Mouse (Mus musculus): ENCODE data around the gene Mtor. TPM values are rescaled to one million over a fixed set of nuclear protein-coding genes. Genes with fewer than 3 reads are reported as not detected.

Gene Mtor
- polyA plus RNA-seq, 1 experiment: 14.2 TPM

DNA sequence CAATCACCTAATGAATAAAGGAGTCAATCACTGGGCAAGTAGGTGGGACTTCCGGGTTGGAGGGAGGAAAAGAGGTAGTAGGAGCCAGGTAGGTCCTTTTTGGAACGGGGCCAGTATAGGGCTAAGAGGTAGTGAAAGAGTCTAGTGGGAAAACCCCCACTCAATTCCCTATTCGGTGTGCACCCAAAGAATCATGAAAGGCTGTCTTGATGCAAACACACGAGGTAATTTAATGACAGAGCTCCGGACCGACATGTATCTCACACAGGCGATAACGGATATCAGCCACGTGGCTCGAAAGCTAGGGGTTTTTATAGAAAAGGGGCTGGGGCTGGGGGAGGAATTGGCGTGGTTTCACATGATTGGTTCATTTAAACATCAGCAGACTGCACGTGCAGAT is 150.4 kb downstream of the Mtor start:
- peaks cover 13% of the 10 kb centered on the region for H3K36me3 ChIP-seq (ENCODE audit: control insufficient read depth, insufficient read depth, low read length)
- TF ChIP-seq POLR2A (IDR thresholded peaks at IDR 0.05; ENCODE audit: low read depth, low read length) (no peak), CTCF (IDR thresholded peaks at IDR 0.05; ENCODE audit: extremely low read depth, insufficient read depth, insufficient read length, insufficient replicate concordance) (no peak)
- DNase-seq (ENCODE audit: low read depth in 1 of 2, low spot score in 2 of 2): no peak
- no peak overlapping the region for H3K4me3 ChIP-seq (ENCODE audit: extremely low read depth, insufficient read depth, insufficient read length)
- 92% methylated on average over 12 of the region's 12 CpGs for WGBS
- H3K27me3 ChIP-seq (ENCODE audit: control insufficient read depth, insufficient read depth, low read length): no peaks in the 10 kb centered on the region
- H3K4me1 ChIP-seq (ENCODE audit: control insufficient read depth, insufficient read depth, insufficient read length): no peaks in the 10 kb centered on the region
- H3K27ac ChIP-seq (ENCODE audit: insufficient read depth, low read length): no peak overlapping the region

DNA sequence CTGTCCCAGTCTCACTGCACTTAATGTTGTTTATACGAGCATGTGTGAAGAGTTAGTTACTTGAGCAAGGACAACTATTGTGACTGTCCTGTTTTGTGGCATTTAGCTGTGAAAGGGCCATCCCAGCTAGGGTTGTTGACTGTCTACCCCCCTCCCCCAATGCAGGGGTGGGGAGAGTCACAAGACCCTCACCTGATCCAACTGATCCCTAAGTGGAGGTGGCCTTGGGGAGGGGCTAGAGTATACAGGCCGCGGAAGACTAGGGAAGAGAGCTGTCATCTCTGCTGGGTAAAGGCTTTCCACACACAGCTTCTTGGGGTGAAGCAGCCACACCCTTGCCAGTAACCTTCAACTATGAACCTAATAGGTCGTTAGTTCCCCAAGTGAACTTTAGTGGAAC is 151.9 kb downstream of the Mtor start:
- Histone ChIP-seq H3K27ac (ENCODE audit: insufficient read depth, low read length) (no peak overlapping the region), H3K4me3 (ENCODE audit: extremely low read depth, insufficient read depth, insufficient read length) (no peak overlapping the region), H3K4me1 (ENCODE audit: control insufficient read depth, insufficient read depth, insufficient read length) (no peaks in the 10 kb centered on the region), H3K27me3 (ENCODE audit: control insufficient read depth, insufficient read depth, low read length) (no peaks in the 10 kb centered on the region), H3K36me3 (ENCODE audit: control insufficient read depth, insufficient read depth, low read length) (0 out of 2 replicates have a peak, but pooled peaks cover 3% of the 10 kb centered on the region)
- no peak for DNase-seq (ENCODE audit: low read depth in 1 of 2, low spot score in 2 of 2)
- no peak for TF ChIP-seq CTCF (IDR thresholded peaks at IDR 0.05; ENCODE audit: extremely low read depth, insufficient read depth, insufficient read length, insufficient replicate concordance)
- no peak for TF ChIP-seq POLR2A (IDR thresholded peaks at IDR 0.05; ENCODE audit: low read depth, low read length)
- WGBS: 82% methylated on average over 4 of the region's 4 CpGs

DNA sequence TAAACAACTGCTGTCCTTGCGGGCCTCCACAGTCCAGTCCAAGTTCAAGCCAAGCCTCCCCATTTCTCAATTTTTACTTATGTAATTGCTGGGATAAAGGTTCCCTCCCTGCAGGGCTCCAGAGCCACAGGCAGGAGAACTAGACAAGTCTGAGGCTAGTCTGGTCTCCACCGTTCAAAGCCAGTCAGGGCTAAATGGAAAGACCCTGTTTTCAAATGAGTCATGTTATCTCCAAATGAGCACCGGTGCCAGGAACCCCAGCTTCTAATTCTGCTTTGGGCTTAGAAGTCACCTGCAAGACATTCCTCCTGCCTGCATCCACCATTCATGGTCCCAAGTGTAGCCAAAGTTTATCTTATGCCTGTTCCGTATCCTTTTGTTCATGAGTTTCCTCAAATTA is 153.5 kb downstream of the Mtor start:
- no peaks in the 10 kb centered on the region for H3K27me3 ChIP-seq (ENCODE audit: control insufficient read depth, insufficient read depth, low read length)
- H3K27ac ChIP-seq (ENCODE audit: insufficient read depth, low read length): no peak overlapping the region
- TF ChIP-seq CTCF (IDR thresholded peaks at IDR 0.05; ENCODE audit: extremely low read depth, insufficient read depth, insufficient read length, insufficient replicate concordance) (no peak), POLR2A (IDR thresholded peaks at IDR 0.05; ENCODE audit: low read depth, low read length) (no peak)
- no peak overlapping the region for H3K4me3 ChIP-seq (ENCODE audit: extremely low read depth, insufficient read depth, insufficient read length)
- 57% methylated on average over 4 of the region's 4 CpGs for WGBS
- no peak for DNase-seq (ENCODE audit: low read depth in 1 of 2, low spot score in 2 of 2)
- H3K4me1 ChIP-seq (ENCODE audit: control insufficient read depth, insufficient read depth, insufficient read length): no peaks in the 10 kb centered on the region
- H3K36me3 ChIP-seq (ENCODE audit: control insufficient read depth, insufficient read depth, low read length): 0 out of 2 replicates have a peak, but pooled peaks cover 2% of the 10 kb centered on the region

DNA sequence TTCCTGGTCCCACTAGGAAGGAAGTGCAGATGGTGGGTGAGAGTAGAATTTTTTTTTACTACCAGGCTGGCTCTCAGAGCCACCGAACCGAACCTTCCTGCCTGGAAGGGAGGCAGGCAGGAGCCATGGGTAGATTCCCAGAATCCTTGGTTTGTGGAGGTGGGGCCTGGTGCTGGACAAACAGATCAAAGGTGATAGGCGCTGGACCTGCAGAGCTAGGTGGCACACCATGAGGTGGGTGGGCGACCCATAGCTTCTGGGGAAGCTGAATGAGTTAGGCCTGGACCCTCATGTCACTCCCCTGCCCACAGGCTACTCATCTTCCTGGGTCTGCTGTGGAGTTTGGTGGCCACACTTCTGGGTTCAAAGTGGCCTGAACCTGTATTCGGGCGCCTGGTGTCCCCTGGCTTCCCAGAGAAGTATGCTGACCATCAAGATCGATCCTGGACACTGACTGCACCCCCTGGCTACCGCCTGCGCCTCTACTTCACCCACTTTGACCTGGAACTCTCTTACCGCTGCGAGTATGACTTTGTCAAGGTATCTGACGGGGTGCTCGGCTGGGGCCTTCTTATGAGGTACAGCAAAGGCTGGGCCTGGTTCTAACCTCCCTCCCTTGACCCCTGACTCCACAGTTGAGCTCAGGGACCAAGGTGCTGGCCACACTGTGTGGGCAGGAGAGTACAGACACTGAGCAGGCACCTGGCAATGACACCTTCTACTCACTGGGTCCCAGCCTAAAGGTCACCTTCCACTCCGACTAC is 154.1 kb downstream of the Mtor start, which contains the start of gene Masp2:
Gene Masp2, plus strand, starts transcription at position 198 of the 764 bp plus-strand sequence.
- H3K36me3 ChIP-seq (ENCODE audit: control insufficient read depth, insufficient read depth, low read length): 0 out of 2 replicates have a peak, but pooled peaks cover 2% of the 10 kb centered on the region
- no peak within 1 kb of the TSS for H3K4me3 ChIP-seq (ENCODE audit: extremely low read depth, insufficient read depth, insufficient read length)
- TF ChIP-seq POLR2A (IDR thresholded peaks at IDR 0.05; ENCODE audit: low read depth, low read length) (no peak), CTCF (IDR thresholded peaks at IDR 0.05; ENCODE audit: extremely low read depth, insufficient read depth, insufficient read length, insufficient replicate concordance) (no peak)
- 82% methylated on average over 14 of the region's 14 CpGs for WGBS
- no peaks in the 10 kb centered on the region for H3K4me1 ChIP-seq (ENCODE audit: control insufficient read depth, insufficient read depth, insufficient read length)
- H3K27ac ChIP-seq (ENCODE audit: insufficient read depth, low read length): no peak within 1 kb of the TSS
- no peaks in the 10 kb centered on the region for H3K27me3 ChIP-seq (ENCODE audit: control insufficient read depth, insufficient read depth, low read length)
- no peak for DNase-seq (ENCODE audit: low read depth in 1 of 2, low spot score in 2 of 2)

DNA sequence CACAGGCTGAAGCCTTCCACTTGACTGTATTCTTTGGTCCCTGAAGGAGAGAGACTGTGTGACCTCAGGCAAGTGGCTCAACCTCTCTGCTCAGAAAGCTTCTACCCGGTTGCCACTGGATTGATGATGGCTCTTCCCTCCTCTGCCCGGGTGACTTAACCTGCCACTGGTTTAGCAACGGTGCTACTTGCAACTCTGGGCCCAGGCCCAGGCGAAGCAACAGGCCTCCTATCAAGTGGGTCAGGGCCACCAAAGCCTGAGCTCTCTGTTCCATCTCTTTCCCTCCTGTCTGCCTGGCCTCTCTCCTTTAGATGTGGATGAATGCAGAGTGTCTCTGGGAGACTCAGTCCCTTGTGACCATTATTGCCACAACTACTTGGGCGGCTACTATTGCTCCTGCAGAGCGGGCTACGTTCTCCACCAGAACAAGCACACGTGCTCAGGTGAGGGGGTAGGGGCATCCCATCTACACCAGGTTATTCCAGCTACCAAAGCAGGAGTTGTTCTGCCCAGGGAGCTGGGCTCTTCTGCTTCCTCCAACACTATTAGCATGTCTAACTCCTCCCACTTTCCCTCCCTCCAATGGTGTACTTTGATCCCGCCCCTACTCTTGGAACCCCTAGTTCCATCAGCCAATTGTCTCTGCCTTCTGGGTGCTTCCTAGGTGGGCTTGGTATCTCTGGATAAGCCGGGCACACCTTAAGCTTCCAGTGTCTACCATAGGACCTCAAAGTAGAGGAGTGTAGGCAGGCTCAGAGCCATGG is 155.1 kb downstream of the Mtor start:
- no peak for DNase-seq (ENCODE audit: low read depth in 1 of 2, low spot score in 2 of 2)
- H3K27me3 ChIP-seq (ENCODE audit: control insufficient read depth, insufficient read depth, low read length): no peaks in the 10 kb centered on the region
- no peak overlapping the region for H3K27ac ChIP-seq (ENCODE audit: insufficient read depth, low read length)
- WGBS: 88% methylated on average over 10 of the region's 10 CpGs
- H3K4me3 ChIP-seq (ENCODE audit: extremely low read depth, insufficient read depth, insufficient read length): no peak overlapping the region
- no peak for TF ChIP-seq CTCF (IDR thresholded peaks at IDR 0.05; ENCODE audit: extremely low read depth, insufficient read depth, insufficient read length, insufficient replicate concordance)
- no peak for TF ChIP-seq POLR2A (IDR thresholded peaks at IDR 0.05; ENCODE audit: low read depth, low read length)
- H3K36me3 ChIP-seq (ENCODE audit: control insufficient read depth, insufficient read depth, low read length): 0 out of 2 replicates have a peak, but pooled peaks cover 2% of the 10 kb centered on the region
- no peaks in the 10 kb centered on the region for H3K4me1 ChIP-seq (ENCODE audit: control insufficient read depth, insufficient read depth, insufficient read length)

DNA sequence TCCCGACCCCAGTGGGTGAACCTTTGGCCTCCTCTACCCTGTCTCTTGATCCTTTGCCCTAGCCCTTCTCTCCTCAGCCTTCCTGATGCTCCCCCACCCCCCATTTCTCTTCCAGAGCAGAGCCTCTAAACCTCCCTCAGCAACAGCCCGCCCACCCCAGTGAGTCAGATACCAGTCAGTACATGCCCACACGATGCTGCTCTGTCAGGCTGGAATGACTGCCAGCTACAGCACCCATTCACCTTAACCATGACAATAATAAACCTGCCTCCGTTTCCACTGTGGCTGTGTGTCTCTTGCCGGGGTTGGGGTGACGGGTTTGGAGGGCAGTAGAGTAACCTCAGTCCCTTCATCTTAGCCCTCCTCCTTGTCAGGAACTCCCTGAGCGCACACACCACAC is 155.7 kb downstream of the Mtor start:
- no peak overlapping the region for H3K27ac ChIP-seq (ENCODE audit: insufficient read depth, low read length)
- H3K27me3 ChIP-seq (ENCODE audit: control insufficient read depth, insufficient read depth, low read length): no peaks in the 10 kb centered on the region
- WGBS: 80% methylated on average over 7 of the region's 7 CpGs
- no peaks in the 10 kb centered on the region for H3K36me3 ChIP-seq (ENCODE audit: control insufficient read depth, insufficient read depth, low read length)
- TF ChIP-seq CTCF (IDR thresholded peaks at IDR 0.05; ENCODE audit: extremely low read depth, insufficient read depth, insufficient read length, insufficient replicate concordance) (no peak), POLR2A (IDR thresholded peaks at IDR 0.05; ENCODE audit: low read depth, low read length) (no peak)
- H3K4me3 ChIP-seq (ENCODE audit: extremely low read depth, insufficient read depth, insufficient read length): no peak overlapping the region
- no peak for DNase-seq (ENCODE audit: low read depth in 1 of 2, low spot score in 2 of 2)
- H3K4me1 ChIP-seq (ENCODE audit: control insufficient read depth, insufficient read depth, insufficient read length): no peaks in the 10 kb centered on the region

Measured in spleen, adult 2 months (tissue).